Mouse (Mus musculus) heart, adult 9 months (tissue): ENCODE results near the gene Zswim4.
A peak's percentile ranks its signal among the peaks of the same experiment; 100 is the strongest.

Experiments
- DNase-seq, 2 experiments: peaks; one replicate each; pipeline ENCODE4 v3.0.0; 2022; ENCODE audit warnings: low spot score in 2 of 2

The Zswim4 gene

GRCm38 (mm10) chr8:84200652-84201544 is 36.0 kb downstream of the Zswim4 start:
- peak; percentile 92 to 96 for DNase-seq

- peak in 1 of 2 experiments; percentile 54 for DNase-seq
These were observed 36.7 kb downstream of the Zswim4 start for GRCm38 (mm10) chr8:84200126-84200555.

DNA sequence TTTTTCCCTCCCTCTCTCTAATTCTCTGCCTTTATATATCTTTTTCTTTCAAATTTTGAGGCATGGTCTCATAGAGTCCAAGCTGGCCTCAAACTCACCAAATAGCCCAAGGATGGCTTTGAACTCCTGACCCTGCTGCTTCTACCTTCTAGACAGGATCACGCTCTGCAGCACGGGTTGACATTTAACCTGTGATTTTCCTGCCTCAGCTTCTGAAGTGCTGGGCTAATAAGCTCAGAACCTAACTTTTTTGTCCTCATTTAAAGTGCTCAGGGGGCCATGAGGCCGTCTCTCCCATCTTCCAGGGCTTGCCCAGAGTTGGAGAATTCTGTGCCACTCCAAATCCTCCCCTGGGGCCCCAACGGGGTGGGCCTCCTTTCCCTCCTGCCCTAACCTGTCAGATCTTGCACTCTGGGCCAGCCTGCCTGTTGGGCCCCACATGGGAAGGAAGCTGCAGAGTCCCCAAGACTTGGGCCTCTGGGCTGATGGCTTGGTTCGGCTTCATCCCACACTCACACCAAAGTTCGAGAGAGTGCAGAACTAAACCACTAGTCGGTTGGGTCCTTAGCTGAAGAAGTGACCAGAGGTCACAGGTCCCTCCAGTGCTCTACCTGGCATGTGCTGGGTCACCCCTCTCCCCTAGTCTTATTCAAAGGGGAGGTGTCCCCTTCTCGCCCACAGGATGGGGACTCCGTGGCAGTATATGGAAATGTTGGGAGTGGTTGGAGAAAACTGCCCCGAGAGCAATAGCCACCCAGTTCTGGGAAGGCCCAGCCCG is 37.3 kb downstream of the Zswim4 start:
- DNase-seq, result peak in 1 of 2 experiments; percentile 18

DNA sequence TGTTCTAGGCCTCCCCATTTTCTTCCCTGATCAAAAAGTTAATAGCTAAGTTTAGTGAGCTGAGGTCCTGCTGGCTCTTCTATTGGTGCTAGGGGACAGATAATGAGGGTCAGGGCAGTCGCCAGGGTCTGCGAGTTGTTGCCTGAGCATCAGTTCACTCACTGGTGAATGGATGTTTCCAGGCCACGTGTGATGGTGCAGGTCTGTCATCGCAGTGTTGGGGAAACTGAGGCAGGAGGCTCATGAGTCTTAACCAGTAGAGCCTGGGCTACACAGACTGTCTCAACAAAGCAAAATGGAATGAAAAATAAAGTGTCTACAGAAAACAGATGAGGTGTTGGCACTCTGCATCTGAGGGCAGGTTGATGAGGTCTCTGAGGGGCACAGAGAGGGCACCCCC is 38.0 kb downstream of the Zswim4 start:
- DNase-seq, result peak in 1 of 2 experiments; percentile 17

DNA sequence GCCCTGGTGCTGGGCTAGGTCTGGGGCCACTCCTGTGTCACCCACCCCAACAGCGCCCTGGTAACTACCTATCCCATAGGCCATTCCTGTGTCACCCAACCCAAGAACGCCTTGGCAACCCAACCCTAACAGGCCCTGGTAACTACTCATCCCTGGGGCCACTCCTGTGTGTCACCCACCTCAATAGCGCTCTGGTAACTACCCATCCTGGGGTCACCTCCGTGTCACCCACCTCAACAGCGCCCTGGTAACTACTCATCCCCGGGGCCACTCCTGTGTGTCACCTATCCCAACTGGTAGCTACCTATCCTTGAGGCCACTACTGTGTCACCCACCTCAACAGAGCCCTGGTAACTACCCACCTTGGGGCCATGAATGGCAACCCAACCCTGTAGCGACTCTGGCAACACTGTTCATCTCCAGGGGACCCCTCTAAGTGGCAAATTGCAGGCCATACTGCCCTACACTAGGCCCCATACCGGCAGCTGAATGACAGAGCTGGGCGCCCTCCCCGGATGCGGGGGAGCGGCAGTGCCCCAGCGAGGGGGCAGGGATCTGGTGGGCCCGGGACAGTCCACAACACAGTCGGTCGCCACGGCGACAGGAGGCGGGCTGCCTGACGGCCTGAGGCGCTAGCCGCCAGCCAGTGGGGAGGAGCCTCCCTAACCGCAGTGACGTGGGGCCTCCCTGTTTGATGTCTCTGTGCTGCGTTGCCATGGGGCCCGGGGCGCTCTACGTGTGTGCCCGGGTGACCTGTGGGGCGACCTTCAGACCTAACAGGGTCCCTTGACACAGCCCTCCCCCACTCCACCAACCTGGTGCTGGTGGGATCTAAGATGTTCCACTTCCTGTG is 38.7 kb downstream of the Zswim4 start:
- DNase-seq, result peak; percentile 97

DNA sequence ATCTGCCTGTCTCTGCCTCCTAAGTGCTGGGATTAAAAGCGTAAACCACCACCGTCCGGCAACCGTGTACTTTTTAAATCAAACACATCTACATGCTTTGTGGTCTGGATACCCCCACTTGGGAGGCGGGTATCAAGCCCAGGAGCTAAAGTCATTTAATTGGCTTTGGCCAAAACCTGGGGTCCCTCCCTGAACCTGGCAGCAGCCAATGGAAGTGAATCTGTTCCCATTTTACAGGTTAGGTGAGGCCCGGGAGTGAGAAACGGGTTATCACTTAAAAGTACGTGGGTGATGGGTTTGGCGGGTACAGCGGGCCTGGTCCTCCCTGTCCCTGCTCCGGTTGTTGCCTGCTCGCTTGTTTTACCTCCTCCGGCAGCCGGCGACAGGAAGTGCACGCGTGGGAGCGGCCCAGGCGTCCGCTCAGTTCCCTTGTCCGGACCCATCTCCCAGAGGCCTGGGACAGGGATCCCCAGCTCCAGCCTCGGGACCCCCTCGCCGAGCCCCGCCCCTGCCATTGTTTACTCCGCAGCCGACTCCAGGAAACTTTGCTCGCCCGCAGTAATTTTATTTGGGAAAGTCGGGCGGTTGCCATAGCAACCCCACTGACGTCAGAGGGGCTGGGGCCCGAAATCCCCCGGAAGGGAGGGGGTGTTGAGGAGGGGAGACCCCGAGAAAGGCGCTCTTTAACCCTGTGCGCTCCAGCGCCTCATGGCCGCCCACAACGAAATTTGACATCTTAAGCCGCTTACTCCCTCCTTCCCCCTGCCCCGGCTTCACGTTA is 39.5 kb downstream of the Zswim4 start:
- peak; percentile 95 to 96 for DNase-seq

GRCm38 (mm10) chr8:84194224-84194743 is 42.6 kb downstream of the Zswim4 start:
- no peak for DNase-seq

DNA sequence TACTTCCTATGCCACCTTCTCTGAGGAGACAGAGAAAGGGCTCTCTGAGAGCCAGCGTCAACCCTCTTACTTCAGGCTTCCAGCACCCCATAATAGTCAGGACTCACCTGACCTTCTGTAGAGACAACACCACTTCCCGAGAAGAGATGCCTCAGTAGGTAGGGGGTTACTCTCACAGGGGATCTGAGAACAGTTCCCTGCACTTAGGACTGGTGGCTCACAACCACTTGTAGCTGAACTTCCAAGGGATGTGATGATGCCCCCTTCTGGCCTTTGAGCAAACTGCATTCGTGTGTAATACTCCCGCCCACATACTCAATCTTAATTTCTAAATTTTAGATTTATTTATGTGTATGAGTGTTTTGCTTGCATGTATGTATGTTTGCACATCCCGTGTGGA is 43.3 kb downstream of the Zswim4 start:
- no peak for DNase-seq

GRCm38 (mm10) chr8:84193161-84193560 is 43.7 kb downstream of the Zswim4 start:
- no peak for DNase-seq

DNA sequence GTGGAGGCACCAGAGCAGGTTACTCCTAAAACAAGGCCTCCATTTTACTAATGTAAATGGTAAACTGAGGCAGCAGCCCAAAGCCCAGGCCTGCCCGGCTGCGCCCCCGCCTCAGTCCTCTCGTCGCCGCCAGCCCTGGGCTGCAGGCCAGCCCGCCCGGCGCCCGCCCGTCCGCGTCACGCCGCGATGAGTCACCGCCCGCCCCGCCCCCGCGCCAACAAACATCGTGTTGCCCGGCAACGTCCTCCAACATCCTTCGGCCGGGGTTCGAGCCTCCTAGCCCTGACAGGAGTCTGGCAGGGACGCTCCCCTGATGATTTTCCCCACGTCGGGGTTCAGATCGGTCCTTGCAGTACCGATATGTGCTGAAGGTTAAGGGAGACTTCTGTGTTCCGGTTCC is 44.3 kb downstream of the Zswim4 start:
- peak; percentile 82 to 88 for DNase-seq

- peak; percentile 87 to 90 for DNase-seq
These were observed 44.8 kb downstream of the Zswim4 start for GRCm38 (mm10) chr8:84192023-84192422.

- no peak for DNase-seq
These were observed 46.5 kb downstream of the Zswim4 start for GRCm38 (mm10) chr8:84190191-84190867.

DNA sequence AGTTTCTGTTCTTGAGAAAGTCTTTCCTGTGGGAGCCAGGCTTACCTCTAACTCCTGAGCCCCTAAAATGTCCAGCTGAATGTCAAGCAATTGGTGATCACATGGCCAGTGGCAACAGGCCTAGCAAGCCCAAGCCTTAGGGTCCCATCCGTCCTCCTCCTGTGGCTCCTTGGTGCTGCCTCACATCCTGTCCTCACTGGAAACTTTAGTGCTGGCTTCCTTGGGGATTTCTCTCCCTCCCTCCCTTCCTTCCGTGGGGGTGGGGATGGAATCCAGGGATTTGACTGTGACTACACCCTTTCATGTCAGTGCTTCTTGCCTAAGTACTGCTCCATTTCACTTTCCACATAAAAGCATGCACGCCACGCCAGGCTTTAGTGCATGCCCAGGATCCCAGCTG is 47.3 kb downstream of the Zswim4 start:
- DNase-seq, result peak; percentile 89 to 92

- no peak for DNase-seq
These were observed 48.2 kb downstream of the Zswim4 start for GRCm38 (mm10) chr8:84188671-84189070.

DNA sequence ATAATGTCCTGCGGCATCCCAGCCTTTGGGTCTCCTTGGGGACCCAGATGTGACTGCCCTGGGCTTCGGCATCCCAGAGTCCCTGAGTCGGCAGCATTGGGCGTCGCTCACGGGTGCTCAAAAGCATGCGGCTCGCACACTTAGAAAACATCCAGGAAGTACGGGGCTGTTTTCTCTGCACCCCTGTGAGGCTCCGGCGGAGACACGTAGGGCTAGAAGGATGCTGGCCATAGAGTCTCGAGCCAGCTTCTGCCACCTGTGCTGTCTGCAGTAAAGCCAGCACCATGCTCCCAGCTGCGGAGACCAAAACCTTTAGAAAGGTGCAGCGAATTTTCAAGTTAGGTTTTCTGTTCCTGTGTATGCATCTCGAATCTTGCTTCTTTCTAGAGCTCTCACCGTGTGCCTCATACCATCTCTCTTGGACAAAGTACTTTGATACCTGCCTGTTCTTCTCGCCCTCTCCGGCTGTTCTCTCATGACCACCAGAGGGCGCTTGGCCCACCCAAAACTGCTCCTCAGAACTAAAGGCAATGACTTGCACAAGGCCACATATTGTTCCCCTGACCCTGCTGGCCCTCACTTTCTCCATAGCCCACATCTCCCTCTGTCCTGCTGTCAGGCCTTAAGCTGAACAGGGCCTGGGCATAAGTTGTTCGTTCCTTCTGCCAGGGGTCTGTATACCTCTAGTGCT is 49.6 kb downstream of the Zswim4 start:
- DNase-seq, result peak; percentile 53 to 76

GRCm38 (mm10) chr8:84186547-84186946 is 50.3 kb downstream of the Zswim4 start:
- DNase-seq, result peak; percentile 79 to 87

GRCm38 (mm10) chr8:84185117-84185516 is 51.7 kb downstream of the Zswim4 start, which contains the start of gene Nanos3:
Gene Nanos3, minus strand, starts transcription at chr8:84185217.
- no peak for DNase-seq

GRCm38 (mm10) chr8:84184085-84185043 is 52.5 kb downstream of the Zswim4 start:
- DNase-seq, result no peak
